Mouse (Mus musculus) C2C12 (cell line): Measurements from ENCODE around the gene Pld5. TPM values are rescaled to one million over a fixed set of nuclear protein-coding genes. Genes with fewer than 3 reads are reported as not detected.
A peak's percentile ranks its signal among the peaks of the same experiment; 100 is the strongest.

Experiments
- H3K27me3 ChIP-seq: one replicate; pipeline ENCODE4 v1.6.1; 2011; ENCODE audit not compliant: control insufficient read depth, insufficient read depth, insufficient read length
- H3K36me3 ChIP-seq: one replicate; pipeline ENCODE4 v1.6.1; 2011; ENCODE audit not compliant: control insufficient read depth, insufficient read depth
- H3K4me3 ChIP-seq: one replicate; pipeline ENCODE4 v1.5.1; 2011; ENCODE audit warnings: mild to moderate bottlenecking, control low read depth; ENCODE audit not compliant: poor library complexity, insufficient read depth, severe bottlenecking
- H3K79me2 ChIP-seq: one replicate; pipeline ENCODE4 v1.6.1; 2011; ENCODE audit not compliant: control insufficient read depth, insufficient read depth
- H3K79me3 ChIP-seq: one replicate; pipeline ENCODE4 v1.6.1; 2011; ENCODE audit warnings: low read depth, control low read depth
- H3ac ChIP-seq: one replicate; pipeline ENCODE3; 2011; ENCODE audit warnings: low read depth; ENCODE audit not compliant: control insufficient read depth, insufficient read length
- CEBPB ChIP-seq: IDR thresholded peaks from one replicate; pipeline ENCODE4 v1.6.1; 2011; ENCODE audit warnings: low read depth, mild to moderate bottlenecking, control low read depth, moderate library complexity
- CTCF ChIP-seq: IDR thresholded peaks from one replicate; pipeline ENCODE4 v1.5.1; 2011; ENCODE audit not compliant: control insufficient read depth, insufficient read depth, insufficient read length
- FOSL1 ChIP-seq: IDR thresholded peaks from one replicate; pipeline ENCODE4 v1.8.0; 2011; ENCODE audit warnings: mild to moderate bottlenecking, low read length; ENCODE audit not compliant: poor library complexity, insufficient read depth, severe bottlenecking
- MAX ChIP-seq: IDR thresholded peaks from one replicate; pipeline ENCODE4 v1.6.1; 2011; ENCODE audit warnings: mild to moderate bottlenecking, control low read depth
- MYOD1 ChIP-seq: IDR thresholded peaks from one replicate; pipeline ENCODE4 v1.6.1; 2011; ENCODE audit warnings: low read depth; ENCODE audit not compliant: control insufficient read depth, insufficient read length
- MYOG ChIP-seq: IDR thresholded peaks from one replicate; pipeline ENCODE4 v1.6.1; 2011; ENCODE audit not compliant: control insufficient read depth, insufficient read length; ENCODE audit errors: extremely low read depth
- USF1 ChIP-seq: IDR thresholded peaks from one replicate; pipeline ENCODE4 v1.6.1; 2011; ENCODE audit warnings: low read depth, mild to moderate bottlenecking, control low read depth, moderate library complexity
- polyA plus RNA-seq: library from polyadenylated mRNA; unstranded; fragments of >200 nt; fragmentation: generic; extraction: Trizol; gene quantifications from one replicate; pipeline ENCODE4 v1.2.1, GENCODE M21; 2012; ENCODE audit warnings: missing spikeins

Pld5 gene
- polyA plus RNA-seq, 1 experiment = not detected

DNA sequence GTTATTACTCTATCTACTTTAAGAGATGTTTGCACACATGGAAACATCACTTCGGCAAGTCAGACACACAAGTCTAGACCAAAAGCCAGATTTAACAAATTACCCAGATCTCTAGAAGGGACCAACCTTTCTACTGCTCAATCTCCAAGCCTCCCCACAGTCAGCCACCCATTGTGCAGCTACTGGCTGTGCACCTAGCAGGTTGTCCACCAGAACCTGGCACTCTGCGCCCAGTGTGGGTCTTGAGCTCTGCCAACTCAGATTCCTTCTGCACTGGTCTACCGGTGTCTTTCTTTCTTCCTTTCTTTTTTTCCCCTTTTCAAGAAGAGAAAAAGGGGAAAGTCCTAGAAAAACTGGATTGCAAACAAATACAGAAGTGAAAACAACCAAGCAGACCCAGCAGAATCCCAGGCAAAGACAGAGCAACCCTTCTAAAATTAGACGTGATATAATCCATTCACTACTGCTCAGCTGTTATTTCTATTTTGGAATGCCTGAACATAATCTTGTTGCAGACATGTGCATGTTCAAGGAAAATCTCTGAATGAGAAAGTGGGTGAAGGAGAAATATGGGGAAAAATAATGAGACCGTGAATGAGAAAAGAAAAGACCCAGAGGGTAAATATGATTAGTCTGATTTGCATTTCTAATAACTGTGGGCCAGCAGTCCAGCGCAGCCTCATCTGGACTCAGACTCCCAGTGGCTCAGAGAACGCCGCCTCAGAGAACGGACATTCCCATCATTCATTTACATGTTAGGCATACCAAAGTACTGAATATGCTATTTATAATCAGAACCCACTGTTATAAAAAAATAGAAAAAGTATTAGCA lies 27.0 kb downstream of the Pld5 start:
- H3K27me3 ChIP-seq = no peaks in the 10 kb centered on the region
- no peaks in the 10 kb centered on the region for H3K79me3 ChIP-seq
- H3K36me3 ChIP-seq = no peaks in the 10 kb centered on the region
- no peak overlapping the region for H3ac ChIP-seq
- H3K79me2 ChIP-seq = no peaks in the 10 kb centered on the region
- TF ChIP-seq FOSL1 (no peak), MYOG (no peak), MAX (no peak), CTCF (no peak), USF1 (no peak), MYOD1 (no peak), CEBPB (no peak)
- no peak overlapping the region for H3K4me3 ChIP-seq

GRCm38 (mm10) chr1:176239199-176239598 lies 35.9 kb downstream of the Pld5 start:
- Histone ChIP-seq H3K27me3 (no peaks in the 10 kb centered on the region), H3K36me3 (no peaks in the 10 kb centered on the region), H3K79me2 (no peaks in the 10 kb centered on the region), H3ac (no peak overlapping the region), H3K4me3 (no peak overlapping the region), H3K79me3 (no peaks in the 10 kb centered on the region)
- TF ChIP-seq CEBPB = no peak
- no peak for TF ChIP-seq MYOD1
- no peak for TF ChIP-seq CTCF
- TF ChIP-seq MAX = no peak
- no peak for TF ChIP-seq USF1
- TF ChIP-seq FOSL1 = no peak
- no peak for TF ChIP-seq MYOG

GRCm38 (mm10) chr1:176223794-176224193 lies 51.3 kb downstream of the Pld5 start:
- Histone ChIP-seq H3K36me3 (no peaks in the 10 kb centered on the region), H3K79me3 (no peaks in the 10 kb centered on the region), H3ac (no peak overlapping the region), H3K27me3 (no peaks in the 10 kb centered on the region), H3K79me2 (no peaks in the 10 kb centered on the region), H3K4me3 (no peak overlapping the region)
- TF ChIP-seq CTCF = no peak

DNA sequence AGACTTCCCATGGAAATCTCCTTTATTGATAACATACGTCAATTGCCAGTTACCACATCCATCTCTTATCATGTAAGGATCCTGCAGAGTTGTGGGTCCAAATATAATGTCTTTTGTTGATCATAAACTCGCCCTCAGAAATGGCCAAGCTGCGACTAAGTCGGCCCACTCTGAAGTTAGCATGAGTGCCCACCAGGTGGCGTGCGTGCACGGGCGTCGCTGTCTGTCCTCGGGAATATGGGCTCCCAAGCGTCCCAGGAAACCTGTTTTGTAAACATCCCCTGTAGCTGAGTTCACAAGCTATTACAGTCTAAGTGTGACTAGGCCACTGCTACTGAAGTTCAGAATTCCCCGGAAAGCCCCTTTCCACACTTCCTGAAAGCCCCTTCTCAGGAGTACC lies 51.9 kb downstream of the Pld5 start:
- TF ChIP-seq CTCF = peak; percentile 80
- no peak for TF ChIP-seq CEBPB
- TF ChIP-seq USF1 = no peak
- H3K79me3 ChIP-seq = no peaks in the 10 kb centered on the region
- no peaks in the 10 kb centered on the region for H3K27me3 ChIP-seq
- no peaks in the 10 kb centered on the region for H3K79me2 ChIP-seq
- no peaks in the 10 kb centered on the region for H3K36me3 ChIP-seq
- no peak overlapping the region for H3ac ChIP-seq
- H3K4me3 ChIP-seq = no peak overlapping the region

- Histone ChIP-seq H3ac (no peak overlapping the region), H3K36me3 (no peaks in the 10 kb centered on the region), H3K4me3 (no peak overlapping the region), H3K79me3 (no peaks in the 10 kb centered on the region), H3K27me3 (no peaks in the 10 kb centered on the region), H3K79me2 (no peaks in the 10 kb centered on the region)
- TF ChIP-seq CEBPB (no peak), MAX (no peak), FOSL1 (no peak), CTCF (no peak), USF1 (no peak), MYOG (no peak), MYOD1 (no peak)
These were observed 56.9 kb downstream of the Pld5 start for GRCm38 (mm10) chr1:176218217-176218616.

- Histone ChIP-seq H3ac (no peak overlapping the region), H3K79me2 (no peaks in the 10 kb centered on the region), H3K27me3 (no peaks in the 10 kb centered on the region), H3K79me3 (no peaks in the 10 kb centered on the region), H3K4me3 (no peak overlapping the region), H3K36me3 (no peaks in the 10 kb centered on the region)
- no peak for TF ChIP-seq USF1
- no peak for TF ChIP-seq CTCF
- no peak for TF ChIP-seq MYOD1
- no peak for TF ChIP-seq MYOG
- no peak for TF ChIP-seq FOSL1
- TF ChIP-seq MAX = no peak
- no peak for TF ChIP-seq CEBPB
These were observed 61.4 kb downstream of the Pld5 start for GRCm38 (mm10) chr1:176213645-176214221.
